Comparison of ENCODE assay signal across 9 mouse cellular contexts in the genomic region with DNA sequence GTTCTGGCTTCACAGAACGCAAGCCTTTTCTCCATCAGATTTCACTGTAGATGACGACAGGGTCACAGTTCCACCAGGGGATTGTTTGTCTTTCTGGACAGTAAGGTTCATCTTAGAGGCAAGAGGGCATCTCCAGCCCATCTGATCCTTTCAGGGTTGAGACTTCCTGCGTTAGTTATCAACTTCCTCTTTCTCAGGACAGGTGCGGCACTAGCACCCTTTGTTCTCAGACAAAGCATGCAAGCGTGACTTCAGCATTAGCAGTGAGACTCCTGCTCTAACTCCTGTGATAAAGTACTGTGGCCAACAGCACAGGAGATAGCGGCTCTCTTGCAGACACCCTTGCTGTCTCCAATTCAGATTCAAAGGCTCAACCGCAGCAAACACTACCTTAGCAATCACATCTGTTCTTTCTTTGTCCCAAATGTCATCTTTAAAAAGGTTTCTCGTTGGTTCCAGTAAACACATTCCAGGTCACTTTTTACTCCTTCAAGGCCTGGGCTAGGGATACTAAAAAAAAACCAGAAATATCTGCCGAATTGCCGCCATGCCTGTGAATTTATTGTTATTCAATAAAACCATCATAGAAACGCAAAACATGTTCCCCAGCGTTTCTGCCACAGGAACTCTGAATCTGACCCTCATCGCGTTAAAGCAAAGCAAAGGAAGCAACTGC. TPM values are rescaled to one million over a fixed set of nuclear protein-coding genes. Genes with fewer than 3 reads are reported as not detected.
DNase-seq lines count a peak whose midpoint lies in the region; ATAC-seq and TF ChIP-seq lines count a peak whose summit lies in the region.
"Had no signal": no experiment of that assay in that cellular context is flagged by ENCODE, and none has a peak within 500 bp of the region (broad histone marks: within the 10 kb centered on the region; RNA-seq: fewer than 3 reads in every experiment).

No protein-coding gene starts in this region.

- no peak for TF ChIP-seq CTCF in forebrain, postnatal 0 days (IDR thresholded peaks at IDR 0.05; ENCODE audit: low read depth)

- no peak overlapping the region for H3K9ac ChIP-seq in forebrain, postnatal 0 days
- H3K9ac ChIP-seq in heart, embryonic 11.5 days (ENCODE audit: low read depth, low read length) = no peak overlapping the region

- H3K9me3 ChIP-seq in forebrain, postnatal 0 days (ENCODE audit: low read length) = no peaks in the 10 kb centered on the region
- H3K9me3 ChIP-seq in heart, embryonic 11.5 days (replicated peaks; ENCODE audit: control insufficient read depth, low read length) = no peaks in the 10 kb centered on the region

- H3K4me2 ChIP-seq in forebrain, postnatal 0 days (ENCODE audit: low read depth) = no peak overlapping the region
- no peak overlapping the region for H3K4me2 ChIP-seq in heart, embryonic 11.5 days

- H3K4me1 ChIP-seq in forebrain, postnatal 0 days (ENCODE audit: insufficient read depth) = no peaks in the 10 kb centered on the region
- H3K4me1 ChIP-seq in heart, embryonic 11.5 days (ENCODE audit: control insufficient read depth, insufficient read depth, low read length) = peaks cover 4% of the 10 kb centered on the region; the same call in 1 of the 2 replicates

- peak; percentile 5 for DNase-seq in embryo, embryonic 11 days
- DNase-seq in embryo, embryonic 10 days (ENCODE audit: low spot score) = no peak
- DNase-seq in lung, postnatal 10 days = peak; percentile 18
- DNase-seq in lung, postnatal 14 days = no peak
- DNase-seq in thymus, postnatal 25 days = peak; percentile 54
- no peak for DNase-seq in forebrain, postnatal 0 days

- H3K27ac ChIP-seq in forebrain, postnatal 0 days (ENCODE audit: low read depth, low read length) = no peak overlapping the region
- H3K27ac ChIP-seq in heart, embryonic 11.5 days (ENCODE audit: low read depth, low read length) = no peak overlapping the region
- H3K27ac ChIP-seq: macrophage had no signal

- no peaks in the 10 kb centered on the region for H3K36me3 ChIP-seq in forebrain, postnatal 0 days (ENCODE audit: insufficient read depth)
- no peaks in the 10 kb centered on the region for H3K36me3 ChIP-seq in heart, embryonic 11.5 days (ENCODE audit: control insufficient read depth, insufficient read depth, low read length)

- WGBS in forebrain, postnatal 0 days = 73% methylated on average over 14 of the region's 14 CpGs
- WGBS in heart, embryonic 11.5 days (ENCODE audit: insufficient replicate concordance) = 51% methylated on average over 14 of the region's 14 CpGs

- no peak overlapping the region for H3K4me3 ChIP-seq in forebrain, postnatal 0 days (ENCODE audit: low read depth, low read length)
- no peak overlapping the region for H3K4me3 ChIP-seq in heart, embryonic 11.5 days (ENCODE audit: low read depth, low read length)

- peak; percentile 87 for ATAC-seq in megakaryocyte progenitor cell, adult 5-6 weeks (replicated peaks; ENCODE audit: poor library complexity)
- no peak for ATAC-seq in forebrain, postnatal 0 days
- no peak for ATAC-seq in heart, embryonic 11.5 days (replicated peaks; ENCODE audit: insufficient number of reproducible peaks, low FRiP score, low TSS enrichment)

- H3K27me3 ChIP-seq in forebrain, postnatal 0 days (ENCODE audit: insufficient read depth, low read length) = no peaks in the 10 kb centered on the region
- H3K27me3 ChIP-seq in heart, embryonic 11.5 days (ENCODE audit: control insufficient read depth, insufficient read depth, low read length) = no peaks in the 10 kb centered on the region

RNA-seq across cellular contexts. Expression of gene 1110059E24Rik, which starts 22.0 kb away (rescaled TPM):
- total RNA-seq in megakaryocyte progenitor cell, adult 5-6 weeks (2015) = 46.4 and 49.2 TPM in 2 replicates
- total RNA-seq in megakaryocyte progenitor cell, adult 5-6 weeks (2017) = 68.3 and 82.1 TPM in 2 replicates
- total RNA-seq in forebrain, postnatal 0 days (2014; rRNA removed) = 36.5 and 45.8 TPM in 2 replicates
- polyA plus RNA-seq in forebrain, postnatal 0 days (2015; fragmentation: Nextera tagmentation; extraction: Ambion mirVana) = 55.5 and 56.9 TPM in 2 replicates
- 45.8 and 46.0 TPM in 2 replicates for polyA plus RNA-seq in heart, embryonic 11.5 days (2014; fragmentation: Nextera tagmentation; extraction: Ambion mirVana)

RNA-seq across cellular contexts. Expression of gene Abhd17b, which starts 22.2 kb away (rescaled TPM):
- total RNA-seq in megakaryocyte progenitor cell, adult 5-6 weeks (2015) = 81.0 and 86.6 TPM in 2 replicates
- total RNA-seq in megakaryocyte progenitor cell, adult 5-6 weeks (2017) = 54.6 and 57.9 TPM in 2 replicates
- total RNA-seq in forebrain, postnatal 0 days (2014; rRNA removed) = 62.7 and 71.1 TPM in 2 replicates
- polyA plus RNA-seq in forebrain, postnatal 0 days (2015; fragmentation: Nextera tagmentation; extraction: Ambion mirVana) = 42.3 and 45.6 TPM in 2 replicates
- polyA plus RNA-seq in heart, embryonic 11.5 days (2014; fragmentation: Nextera tagmentation; extraction: Ambion mirVana) = 18.1 and 19.4 TPM in 2 replicates

Comparison
In these comparisons a context has a peak if more than half of its experiments do, and no peak if none do; other contexts are left out.
1. DNase-seq: peak in embryo, embryonic 11 days (single experiment), lung, postnatal 10 days (single experiment) and thymus, postnatal 25 days (single experiment); none in embryo, embryonic 10 days (single experiment), lung, postnatal 14 days (single experiment) and forebrain, postnatal 0 days (single experiment).